Mouse (Mus musculus) thymus, adult 18-20 months (tissue): ENCODE results near the gene Olfr1006.
"Not testable (repeated sequence)": the region's sequence is repeated elsewhere in the genome, so short reads cannot be mapped to it uniquely, and the experiment has no call there.

Source experiments
- DNase-seq, 2 experiments: peaks; one replicate each; pipeline ENCODE4 v3.0.0; 2022; ENCODE audit warnings: mixed read lengths in 2 of 2

Olfr1006 gene

GRCm38 (mm10) chr2:85678667-85679066 lies at the start of gene Olfr1006:
TSS of gene Olfr1006 (minus strand) at chr2:85678767.
- DNase-seq: no peak

- no peak for DNase-seq
Measured at GRCm38 (mm10) chr2:85725793-85726192, 47.2 kb upstream of the Olfr1006 start.

DNA sequence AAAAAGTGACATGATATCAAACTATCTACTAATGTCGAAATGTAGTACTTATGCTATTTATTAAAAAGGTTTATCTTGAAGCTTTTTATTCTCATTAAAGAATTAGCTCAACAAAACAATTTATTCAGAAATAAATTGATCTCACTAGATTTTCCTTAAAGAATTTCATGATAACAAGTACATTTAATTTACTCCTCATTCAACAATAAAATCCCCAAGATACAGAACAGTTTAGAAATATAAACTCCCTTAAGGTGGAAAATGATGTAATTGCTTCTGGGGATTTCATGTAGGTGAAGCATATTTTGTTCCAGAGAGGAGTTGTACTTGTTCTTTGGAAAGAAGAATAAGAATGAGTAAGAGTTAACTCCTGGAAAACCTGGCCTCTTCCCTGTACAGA lies 36.6 kb upstream of the Olfr1006 start, which contains the start of gene Olfr1009:
Gene Olfr1009 (plus strand): TSS at position 301 of the 400 bp plus-strand sequence.
- DNase-seq: no peak

DNA sequence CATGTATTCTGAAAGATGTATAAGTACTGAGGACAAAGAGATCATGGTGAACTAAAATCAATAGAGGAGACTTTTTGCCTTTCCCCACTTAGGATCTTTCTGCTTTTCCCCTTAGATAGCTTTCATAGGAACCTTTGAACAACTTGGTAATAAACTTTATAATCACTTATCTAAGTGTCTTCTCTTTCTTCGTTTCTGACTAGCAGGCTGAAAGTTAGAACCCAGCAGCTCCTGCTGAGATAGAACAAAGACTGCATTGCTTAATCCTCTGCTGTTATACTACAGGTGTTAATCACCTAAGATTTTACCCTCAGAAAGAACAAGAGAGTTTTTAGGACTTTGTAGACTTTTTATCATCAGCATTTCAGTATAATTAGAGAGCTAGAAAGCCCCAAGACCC lies 32.6 kb upstream of the Olfr1006 start:
- DNase-seq: no peak

DNA sequence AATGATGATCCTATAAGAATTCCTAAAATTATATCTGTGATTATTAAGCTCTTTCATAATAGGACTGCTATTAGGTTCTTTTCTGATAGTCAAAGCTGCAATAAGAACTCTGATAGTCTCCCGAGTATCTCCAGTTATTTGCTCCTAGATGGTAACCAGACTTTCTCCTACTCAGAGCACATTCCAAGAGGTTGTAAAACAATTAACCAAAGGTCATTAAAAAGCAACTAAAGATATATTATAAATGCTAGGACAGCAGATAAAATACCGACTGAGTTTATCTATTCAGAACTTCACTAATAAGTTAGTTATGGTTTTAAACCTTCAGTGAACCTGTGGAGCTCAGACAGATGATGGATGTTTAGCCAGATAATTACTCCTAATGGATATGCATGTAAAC lies 32.1 kb upstream of the Olfr1006 start:
- not testable (repeated sequence) for DNase-seq

DNA sequence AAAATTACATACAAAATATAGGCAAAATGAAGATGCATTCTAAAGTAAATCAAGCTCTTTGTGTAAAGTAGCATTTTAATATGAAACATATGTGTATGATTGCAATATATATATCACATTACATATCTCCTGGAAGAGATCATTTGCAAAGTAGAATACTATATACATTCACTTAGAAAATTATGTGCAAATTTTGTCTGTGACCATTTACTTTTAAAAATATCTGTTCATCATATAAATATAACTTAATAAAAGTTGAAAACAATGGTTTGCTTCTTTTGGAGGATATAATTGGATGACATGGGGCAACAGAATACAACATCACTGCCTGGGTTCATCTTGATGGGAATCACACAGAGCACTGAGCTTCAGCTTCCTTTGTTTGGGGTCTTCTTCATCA lies 10.6 kb upstream of the Olfr1006 start, which contains the start of gene Olfr1008:
Gene Olfr1008 (plus strand): TSS at position 301 of the 400 bp plus-strand sequence.
- DNase-seq: no peak

GRCm38 (mm10) chr2:85664355-85664754 lies 14.2 kb downstream of the Olfr1006 start, which contains the start of gene Olfr154:
TSS of gene Olfr154 (minus strand) at chr2:85664455.
- DNase-seq: not testable (repeated sequence)

DNA sequence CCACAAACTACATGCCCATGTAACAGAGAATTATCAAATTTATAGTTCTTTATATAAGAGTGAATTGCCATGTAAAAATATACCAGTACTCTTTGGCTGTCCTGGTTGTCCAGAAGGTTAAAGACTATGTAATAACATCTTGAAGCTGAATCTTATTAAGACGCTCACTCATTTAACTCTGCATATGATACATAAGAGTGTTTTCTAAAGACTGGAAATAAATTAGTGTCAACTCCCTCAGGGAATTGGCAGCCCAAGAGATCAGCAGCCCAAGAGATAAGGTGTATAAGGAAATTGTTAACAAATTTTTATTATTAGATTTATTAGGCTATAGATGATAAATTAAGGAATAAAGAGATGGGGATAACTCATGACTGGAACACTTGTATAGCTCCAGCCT lies 28.0 kb downstream of the Olfr1006 start, which contains the start of gene Olfr1002:
Gene Olfr1002 (minus strand): TSS at position 101 of the 400 bp plus-strand sequence.
- DNase-seq: no peak
